Mouse (Mus musculus): Measurements from ENCODE around the gene Acin1. TPM values are rescaled to one million over a fixed set of nuclear protein-coding genes. Genes with fewer than 3 reads are reported as not detected.
A peak's percentile ranks its signal among the peaks of the same experiment; 100 is the strongest.

Gene Acin1
- polyA plus RNA-seq, 1 experiment, result 76.4 TPM

DNA sequence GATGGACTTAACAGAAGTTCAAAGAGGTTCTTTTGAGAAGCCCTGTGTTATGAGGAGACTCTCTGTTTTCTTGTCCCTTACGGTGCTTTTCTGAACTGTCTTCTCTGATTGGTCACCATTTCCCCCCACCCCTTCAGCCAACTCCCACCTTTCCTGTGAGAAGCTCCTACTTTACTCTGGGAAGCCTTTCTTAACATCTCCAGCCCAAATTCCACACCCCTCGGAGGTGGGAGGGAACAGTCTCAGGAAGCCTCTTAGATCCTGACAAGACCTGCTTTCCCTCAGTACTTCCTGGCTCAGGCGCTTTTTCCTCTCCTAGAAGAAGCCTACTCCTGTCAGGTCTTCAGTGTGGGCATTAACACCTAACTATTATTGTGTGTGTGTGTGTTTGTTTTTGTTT is 12.9 kb upstream of the Acin1 start:
- WGBS, result 72% methylated on average over 3 of the region's 3 CpGs
- H3K4me1 ChIP-seq (ENCODE audit: control insufficient read depth, insufficient read depth, insufficient read length, low read length), result no peaks in the 10 kb centered on the region; the same call in 1 of the 2 replicates
- no peaks in the 10 kb centered on the region for H3K36me3 ChIP-seq (ENCODE audit: control insufficient read depth, insufficient read depth, low read length)
- no peak overlapping the region for H3K27ac ChIP-seq (ENCODE audit: insufficient read depth, low read depth, low read length)
- TF ChIP-seq CTCF (IDR thresholded peaks at IDR 0.05; ENCODE audit: extremely low read depth, insufficient read length, insufficient replicate concordance, low read depth, low read length) (no peak), POLR2A (IDR thresholded peaks at IDR 0.05; ENCODE audit: low read depth, low read length) (no peak)
- H3K4me3 ChIP-seq (ENCODE audit: low read depth, low read length), result no peak overlapping the region
- no peaks in the 10 kb centered on the region for H3K27me3 ChIP-seq (ENCODE audit: control insufficient read depth, insufficient read depth, low read length)

DNA sequence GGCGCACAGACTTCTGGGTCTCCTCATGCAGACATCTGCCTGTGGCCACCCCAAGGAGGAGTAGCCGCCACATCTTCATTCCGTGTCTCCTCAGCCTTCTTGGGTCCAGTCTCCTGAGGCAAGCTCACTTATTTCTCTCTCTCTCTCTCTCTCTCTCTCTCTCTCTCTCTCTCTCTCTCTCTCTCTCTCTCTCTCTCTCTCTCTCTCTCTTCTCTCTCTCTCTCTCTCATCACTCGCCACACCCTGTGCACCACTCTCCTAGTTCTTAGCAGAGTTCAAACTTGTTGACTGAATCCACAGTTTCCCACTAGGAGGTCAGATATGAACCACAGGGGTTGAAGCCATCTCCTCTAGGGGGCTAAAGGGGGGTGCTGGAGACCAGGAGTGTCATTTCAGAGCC is 12.0 kb upstream of the Acin1 start, which contains the start of gene Gm29776:
Gene Gm29776, minus strand, starts transcription at position 101 of the 400 bp plus-strand sequence.
- no peak for TF ChIP-seq POLR2A (IDR thresholded peaks at IDR 0.05; ENCODE audit: low read depth, low read length)
- no peak for TF ChIP-seq CTCF (IDR thresholded peaks at IDR 0.05; ENCODE audit: extremely low read depth, insufficient read length, insufficient replicate concordance, low read depth, low read length)
- Histone ChIP-seq H3K27me3 (ENCODE audit: control insufficient read depth, insufficient read depth, low read length) (no peaks in the 10 kb centered on the region), H3K4me3 (ENCODE audit: low read depth, low read length) (no peak within 1 kb of the TSS), H3K36me3 (ENCODE audit: control insufficient read depth, insufficient read depth, low read length) (peaks cover 1% of the 10 kb centered on the region; the same call in 1 of the 2 replicates), H3K27ac (ENCODE audit: insufficient read depth, low read depth, low read length) (no peak within 1 kb of the TSS), H3K4me1 (ENCODE audit: control insufficient read depth, insufficient read depth, insufficient read length, low read length) (no peaks in the 10 kb centered on the region; the same call in 1 of the 2 replicates)
- WGBS, result 87% methylated on average over 4 of the region's 4 CpGs

DNA sequence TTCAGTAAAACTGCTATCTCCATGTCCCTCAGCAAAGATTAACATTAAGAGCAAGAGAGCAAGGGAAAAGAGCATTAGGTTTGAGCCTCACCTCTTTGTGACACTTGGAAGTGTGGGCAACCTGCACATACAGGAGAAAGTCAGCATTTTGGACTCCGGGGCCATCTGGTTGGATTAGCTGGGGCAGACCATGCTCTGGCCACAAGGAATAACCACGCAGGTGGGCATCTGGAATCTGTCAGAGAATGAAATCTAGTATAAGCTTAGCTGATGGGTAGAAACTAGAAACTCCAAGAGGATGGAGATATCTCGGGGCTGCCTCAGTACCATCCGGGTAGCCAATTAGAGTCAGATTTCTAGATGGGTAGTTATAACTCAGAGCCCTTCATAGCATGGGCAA is 10.0 kb upstream of the Acin1 start:
- no peaks in the 10 kb centered on the region; the same call in 1 of the 2 replicates for H3K4me1 ChIP-seq (ENCODE audit: control insufficient read depth, insufficient read depth, insufficient read length, low read length)
- no peak overlapping the region for H3K27ac ChIP-seq (ENCODE audit: insufficient read depth, low read depth, low read length)
- no peaks in the 10 kb centered on the region for H3K27me3 ChIP-seq (ENCODE audit: control insufficient read depth, insufficient read depth, low read length)
- H3K36me3 ChIP-seq (ENCODE audit: control insufficient read depth, insufficient read depth, low read length), result peaks cover 3% of the 10 kb centered on the region; the same call in 1 of the 2 replicates
- H3K4me3 ChIP-seq (ENCODE audit: low read depth, low read length), result no peak overlapping the region
- 88% methylated on average over 4 of the region's 4 CpGs for WGBS
- TF ChIP-seq POLR2A (IDR thresholded peaks at IDR 0.05; ENCODE audit: low read depth, low read length), result no peak
- TF ChIP-seq CTCF (IDR thresholded peaks at IDR 0.05; ENCODE audit: extremely low read depth, insufficient read length, insufficient replicate concordance, low read depth, low read length), result no peak

DNA sequence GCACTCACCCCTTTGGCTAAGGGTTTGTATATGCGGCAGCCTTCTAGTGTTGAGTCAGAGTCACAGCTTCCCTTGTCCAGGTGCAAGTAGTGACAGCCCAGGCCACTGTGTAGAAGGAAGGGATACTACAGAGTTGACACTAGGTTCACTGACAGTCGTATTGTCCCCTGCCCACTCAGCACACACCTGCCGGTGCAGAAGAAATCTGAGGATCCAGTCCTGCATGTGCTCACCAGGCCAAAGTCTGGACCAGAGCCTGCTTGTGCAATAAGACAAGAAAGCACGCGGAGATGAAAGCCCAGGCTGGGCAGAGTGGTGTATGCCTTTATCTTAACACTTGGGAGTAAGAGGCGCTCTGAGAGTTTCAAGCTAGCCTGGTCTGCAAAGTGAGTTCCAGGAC is 8.3 kb upstream of the Acin1 start:
- TF ChIP-seq POLR2A (IDR thresholded peaks at IDR 0.05; ENCODE audit: low read depth, low read length), result no peak
- TF ChIP-seq CTCF (IDR thresholded peaks at IDR 0.05; ENCODE audit: extremely low read depth, insufficient read length, insufficient replicate concordance, low read depth, low read length), result no peak

DNA sequence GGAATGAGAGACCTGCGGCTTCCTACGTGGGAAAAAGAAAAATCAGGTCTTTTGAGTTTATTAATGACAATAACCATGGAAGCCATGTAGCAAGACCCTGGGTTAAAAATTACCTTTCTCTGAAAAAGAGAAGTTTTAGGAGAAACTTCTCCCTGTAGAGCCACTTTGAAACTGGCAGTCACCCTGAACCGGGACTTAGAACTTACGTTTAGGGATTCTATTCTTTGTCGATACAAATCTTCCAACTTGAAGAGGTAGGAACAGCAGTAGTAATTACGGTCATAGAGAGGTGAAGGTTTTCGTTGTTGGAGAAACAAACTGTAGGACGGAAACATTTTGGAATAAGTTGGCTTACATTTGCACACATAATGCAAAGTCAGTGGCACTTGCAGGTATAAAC is 520 bp upstream of the Acin1 start:
- Histone ChIP-seq H3K27ac (ENCODE audit: insufficient read depth, low read depth, low read length) (peak overlapping the region; percentile 68), H3K36me3 (ENCODE audit: control insufficient read depth, insufficient read depth, low read length) (peaks cover 23% of the 10 kb centered on the region), H3K4me3 (ENCODE audit: low read depth, low read length) (peak overlapping the region; percentile 95), H3K4me1 (ENCODE audit: control insufficient read depth, insufficient read depth, insufficient read length, low read length) (peaks cover 2% of the 10 kb centered on the region; the same call in 1 of the 2 replicates), H3K27me3 (ENCODE audit: control insufficient read depth, insufficient read depth, low read length) (no peaks in the 10 kb centered on the region)
- no peak for TF ChIP-seq POLR2A (IDR thresholded peaks at IDR 0.05; ENCODE audit: low read depth, low read length)
- no peak for TF ChIP-seq CTCF (IDR thresholded peaks at IDR 0.05; ENCODE audit: extremely low read depth, insufficient read length, insufficient replicate concordance, low read depth, low read length)
- 0% methylated on average over 8 of the region's 8 CpGs for WGBS

More for the DNA sequence above, 8.3 kb upstream of the Acin1 start:
- no peak overlapping the region for H3K27ac ChIP-seq (ENCODE audit: insufficient read depth, low read depth, low read length)
- WGBS, result 27% methylated on average over 6 of the region's 6 CpGs
- H3K4me3 ChIP-seq (ENCODE audit: low read depth, low read length), result no peak overlapping the region
- H3K4me1 ChIP-seq (ENCODE audit: control insufficient read depth, insufficient read depth, insufficient read length, low read length), result no peaks in the 10 kb centered on the region; the same call in 1 of the 2 replicates
- peaks cover 10% of the 10 kb centered on the region for H3K36me3 ChIP-seq (ENCODE audit: control insufficient read depth, insufficient read depth, low read length)
- no peaks in the 10 kb centered on the region for H3K27me3 ChIP-seq (ENCODE audit: control insufficient read depth, insufficient read depth, low read length)

DNA sequence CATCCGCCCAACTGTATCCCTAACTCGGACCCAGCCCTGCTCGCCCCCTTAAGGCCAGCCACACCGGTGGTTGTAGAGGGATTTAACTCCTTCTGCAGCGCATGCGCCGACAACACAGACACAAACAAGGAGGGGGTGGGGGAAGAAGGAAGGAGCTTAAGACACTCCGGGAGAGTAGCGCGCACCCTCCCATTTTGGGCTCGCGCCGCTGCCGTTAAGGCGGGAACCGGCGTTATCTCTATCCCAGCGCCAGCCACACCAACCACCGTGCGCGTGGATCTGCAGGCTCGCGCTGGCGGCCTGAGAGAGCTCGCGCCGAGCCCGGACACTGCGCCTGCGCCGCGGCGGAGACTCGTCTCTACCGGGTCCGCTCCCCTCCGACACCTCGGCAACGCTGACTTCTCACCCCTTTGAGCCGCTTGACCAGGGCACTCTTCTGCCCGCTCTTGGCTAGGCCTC is 639 bp downstream of the Acin1 start, which contains the start of gene 1700123O20Rik:
Gene 1700123O20Rik, plus strand, starts transcription at position 154 of the 459 bp plus-strand sequence.
- Histone ChIP-seq H3K4me1 (ENCODE audit: control insufficient read depth, insufficient read depth, insufficient read length, low read length) (peaks cover 2% of the 10 kb centered on the region; the same call in 1 of the 2 replicates), H3K4me3 (ENCODE audit: low read depth, low read length) (peak within 1 kb of the TSS; percentile 95), H3K27ac (ENCODE audit: insufficient read depth, low read depth, low read length) (peak within 1 kb of the TSS; percentile 99), H3K27me3 (ENCODE audit: control insufficient read depth, insufficient read depth, low read length) (no peaks in the 10 kb centered on the region), H3K36me3 (ENCODE audit: control insufficient read depth, insufficient read depth, low read length) (peaks cover 28% of the 10 kb centered on the region)
- TF ChIP-seq CTCF (IDR thresholded peaks at IDR 0.05; ENCODE audit: extremely low read depth, insufficient read length, insufficient replicate concordance, low read depth, low read length) (no peak), POLR2A (IDR thresholded peaks at IDR 0.05; ENCODE audit: low read depth, low read length) (no peak; the same call in 1 of the 2 replicates)
- WGBS, result under 1% methylated on average over 41 of the region's 41 CpGs

DNA sequence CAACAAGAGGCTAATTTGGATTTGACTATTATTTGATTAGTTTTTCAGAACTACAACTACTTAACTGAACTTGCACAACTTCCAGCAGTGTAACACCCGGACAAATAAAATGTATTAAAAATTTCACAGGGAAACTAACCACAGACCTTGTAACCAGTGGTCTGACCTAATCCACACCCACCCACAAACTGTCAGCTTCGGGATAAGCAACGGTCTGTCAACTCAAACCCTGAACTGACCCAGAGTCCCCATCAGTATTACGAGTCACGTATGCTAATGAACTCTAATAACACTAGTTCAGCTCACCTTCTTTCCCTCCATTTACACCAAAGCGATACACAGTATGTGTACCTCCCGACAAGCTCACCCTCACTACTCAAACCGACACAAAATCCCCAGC is 1.3 kb downstream of the Acin1 start:
- WGBS, result 1% methylated on average over 8 of the region's 8 CpGs
- TF ChIP-seq POLR2A (IDR thresholded peaks at IDR 0.05; ENCODE audit: low read depth, low read length) (no peak), CTCF (IDR thresholded peaks at IDR 0.05; ENCODE audit: extremely low read depth, insufficient read length, insufficient replicate concordance, low read depth, low read length) (no peak)
- Histone ChIP-seq H3K27me3 (ENCODE audit: control insufficient read depth, insufficient read depth, low read length) (no peaks in the 10 kb centered on the region), H3K4me3 (ENCODE audit: low read depth, low read length) (peak overlapping the region; percentile 95; the same call in 1 of the 2 replicates), H3K27ac (ENCODE audit: insufficient read depth, low read depth, low read length) (peak overlapping the region; percentile 99; the same call in 1 of the 2 replicates), H3K36me3 (ENCODE audit: control insufficient read depth, insufficient read depth, low read length) (peaks cover 28% of the 10 kb centered on the region), H3K4me1 (ENCODE audit: control insufficient read depth, insufficient read depth, insufficient read length, low read length) (peaks cover 2% of the 10 kb centered on the region; the same call in 1 of the 2 replicates)

Measured in small intestine, adult 2 months (tissue).